Mouse (Mus musculus) ovary, adult 2 months (tissue): Measurements from ENCODE around the gene Nlgn2. TPM values are rescaled to one million over a fixed set of nuclear protein-coding genes. Genes with fewer than 3 reads are reported as not detected.

Source experiments
- polyA plus RNA-seq: library from polyadenylated mRNA; depleted of rRNA; stranded (reverse); fragments of >200 nt; gene quantifications from 2 replicates; pipeline ENCODE4 v1.2.3, GENCODE M21; 2012; rRNA removed

Nlgn2 gene
- polyA plus RNA-seq, result 79.8 and 101 TPM in 2 replicates

DNA sequence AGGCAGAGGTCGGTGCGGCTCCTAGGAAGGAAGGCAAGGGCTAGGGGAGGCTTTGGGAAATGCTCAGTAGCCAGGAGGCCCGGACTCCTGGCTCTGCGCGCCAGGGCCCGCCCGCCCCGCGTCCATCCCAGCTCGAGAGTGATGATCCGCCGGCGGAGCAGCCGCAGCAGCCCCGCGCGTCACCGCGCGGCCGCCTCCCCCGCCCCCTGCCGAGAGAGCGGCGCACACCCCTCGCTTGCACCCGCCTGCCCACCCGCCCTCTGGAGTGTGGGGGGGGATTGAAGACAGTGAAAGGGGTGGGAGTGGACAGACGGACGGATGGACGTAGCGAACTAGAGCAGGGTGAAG is at the start of gene Nlgn2:
Gene Nlgn2, minus strand, starts transcription at position 181 of the 348 bp plus-strand sequence.

GRCm38 (mm10) chr11:69880853-69881603 is 43.4 kb upstream of the Nlgn2 start, which contains the start of gene Kctd11:
Kctd11 (minus strand) TSS chr11:69881406.

DNA sequence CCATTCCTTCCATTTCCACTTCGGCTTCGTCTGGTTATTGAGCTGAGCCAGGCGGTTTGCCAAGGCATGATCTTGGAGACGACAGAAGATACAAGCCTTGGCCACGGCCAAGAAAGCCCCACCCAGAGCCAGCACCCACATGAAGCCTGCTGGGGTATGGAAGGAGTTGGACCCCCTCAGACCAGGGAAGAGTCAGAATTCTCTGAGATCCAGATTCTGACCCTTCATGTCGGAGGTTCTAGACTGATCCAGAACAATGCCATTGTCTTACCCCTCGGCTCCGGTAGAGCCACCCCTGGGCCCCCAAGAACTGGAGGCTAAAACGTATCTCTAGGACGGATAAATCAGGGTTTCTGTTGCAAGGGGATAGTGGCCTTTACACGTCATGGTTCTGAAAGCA is 40.3 kb upstream of the Nlgn2 start, which contains the start of gene Tmem95:
Gene Tmem95, minus strand, starts transcription at position 141 of the 400 bp plus-strand sequence.

DNA sequence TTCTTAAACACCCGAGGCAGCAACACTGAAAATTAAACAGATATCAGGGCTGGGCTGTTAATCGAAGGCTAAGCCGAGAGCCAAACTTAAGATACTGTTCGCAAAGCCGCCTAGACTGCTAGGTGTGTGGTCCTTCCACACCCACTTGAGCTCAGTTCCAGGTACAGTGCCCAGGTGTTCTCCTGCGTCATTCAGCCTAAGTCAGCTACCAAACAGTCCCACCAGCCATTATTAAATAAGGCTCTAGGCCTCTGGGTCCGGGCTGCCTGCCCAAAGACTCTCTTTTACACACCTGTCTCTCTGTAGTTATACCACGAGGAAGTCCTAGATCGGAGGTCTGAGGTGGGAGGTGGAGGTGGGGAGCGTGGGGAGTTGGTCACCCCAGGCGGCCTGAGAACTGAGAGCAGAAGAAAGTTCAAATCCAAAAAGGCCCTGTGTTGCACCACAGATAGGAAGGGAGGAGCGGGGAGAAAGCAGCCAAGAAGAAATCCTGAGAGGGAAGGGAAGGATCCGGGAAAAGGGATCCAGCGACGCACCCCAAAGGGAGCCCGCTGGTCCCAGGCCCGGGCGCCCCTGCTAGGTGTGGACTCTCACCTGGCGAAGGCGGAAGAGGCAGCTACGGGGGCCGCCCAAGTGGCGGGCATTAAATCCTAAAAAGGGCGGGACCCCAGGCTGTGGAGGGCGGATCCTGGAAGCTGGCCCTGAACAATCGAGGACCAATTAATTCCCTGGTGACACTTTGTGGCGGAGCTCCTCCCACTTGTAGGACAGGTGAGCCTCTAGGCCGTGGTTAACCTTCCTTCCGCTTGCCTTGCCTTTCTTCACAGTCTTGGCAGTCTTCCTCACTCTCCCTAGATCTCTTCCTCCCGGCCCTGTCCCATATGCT is 20.8 kb upstream of the Nlgn2 start, which contains the start of gene Tnk1:
Gene Tnk1, minus strand, starts transcription at position 618 of the 886 bp plus-strand sequence.

GRCm38 (mm10) chr11:69846198-69846680 is 8.7 kb upstream of the Nlgn2 start, which contains the start of gene Plscr3:
Plscr3 (plus strand) TSS chr11:69846376.

GRCm38 (mm10) chr11:69837952-69838713 is 549 bp upstream of the Nlgn2 start, which contains the start of gene Tmem256:
Tmem256 (plus strand) TSS chr11:69838514.

DNA sequence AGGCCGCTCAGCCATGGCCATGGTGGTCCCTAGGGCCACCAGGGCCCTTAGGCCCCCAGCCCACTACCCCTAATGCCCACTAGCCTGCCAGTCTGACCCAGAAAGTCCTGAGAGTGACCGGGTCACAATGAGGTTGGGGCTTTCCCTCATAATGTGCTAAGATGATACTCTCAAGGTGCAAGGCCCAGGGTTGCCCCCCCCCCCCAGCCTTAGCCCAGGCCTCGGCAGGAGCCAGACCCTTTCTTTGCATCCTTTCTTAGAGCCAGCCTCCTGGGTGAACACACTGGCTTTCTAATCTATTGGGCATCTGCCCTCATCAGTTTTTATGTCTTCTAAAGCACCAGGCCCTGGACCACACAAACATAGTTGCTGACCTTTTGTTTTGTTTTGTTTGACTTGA is 15.5 kb downstream of the Nlgn2 start, which contains the start of gene Spem1:
Gene Spem1, minus strand, starts transcription at position 101 of the 400 bp plus-strand sequence.

DNA sequence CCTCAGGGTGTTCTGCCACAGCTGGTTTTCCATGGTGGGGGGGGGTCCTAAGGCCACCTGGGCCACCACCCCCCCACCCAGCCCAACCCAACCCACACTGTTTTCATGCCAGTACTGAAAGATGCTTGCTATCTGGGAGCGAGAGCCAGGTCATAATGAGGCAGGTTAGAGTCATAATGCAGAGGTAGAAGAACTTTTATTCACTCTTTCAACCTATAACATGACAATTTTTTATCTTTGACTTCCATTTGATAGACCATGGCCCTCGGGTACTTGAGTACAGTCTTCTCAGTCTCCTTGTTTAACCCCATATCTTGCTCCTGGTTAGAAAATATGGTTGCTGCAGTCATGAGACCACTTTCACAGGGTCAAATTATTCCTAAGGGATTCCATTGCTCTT is 19.2 kb downstream of the Nlgn2 start, which contains the start of gene Spem2:
Gene Spem2, minus strand, starts transcription at position 101 of the 400 bp plus-strand sequence.

DNA sequence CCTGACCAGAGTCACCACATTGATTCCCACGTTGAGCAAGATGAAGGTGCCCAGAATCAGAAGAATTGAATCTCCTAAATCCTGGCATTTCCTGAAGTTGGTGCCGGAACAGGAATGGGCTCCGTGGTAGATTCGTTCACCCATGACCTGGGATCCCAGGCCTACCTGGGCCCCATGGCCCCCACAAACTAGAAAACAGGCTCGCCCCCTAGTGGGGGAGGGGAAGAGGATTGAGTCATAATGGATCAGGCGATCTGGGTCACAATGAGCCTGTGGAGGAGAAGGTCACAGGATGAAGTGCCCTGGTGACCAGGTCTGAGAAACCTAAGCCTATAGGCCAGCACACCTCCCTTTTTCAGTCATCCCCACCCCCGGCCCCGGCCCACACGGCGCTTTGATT is 22.4 kb downstream of the Nlgn2 start, which contains the start of gene Gm39566:
Gene Gm39566, minus strand, starts transcription at position 144 of the 400 bp plus-strand sequence.

GRCm38 (mm10) chr11:69804972-69805909 is 32.3 kb downstream of the Nlgn2 start, which contains the start of gene Tmem102:
Tmem102 (minus strand) TSS chr11:69805624.

GRCm38 (mm10) chr11:69801379-69801977 is 36.1 kb downstream of the Nlgn2 start, which contains the start of gene Fgf11:
Fgf11 (minus strand) TSS chr11:69801857.

DNA sequence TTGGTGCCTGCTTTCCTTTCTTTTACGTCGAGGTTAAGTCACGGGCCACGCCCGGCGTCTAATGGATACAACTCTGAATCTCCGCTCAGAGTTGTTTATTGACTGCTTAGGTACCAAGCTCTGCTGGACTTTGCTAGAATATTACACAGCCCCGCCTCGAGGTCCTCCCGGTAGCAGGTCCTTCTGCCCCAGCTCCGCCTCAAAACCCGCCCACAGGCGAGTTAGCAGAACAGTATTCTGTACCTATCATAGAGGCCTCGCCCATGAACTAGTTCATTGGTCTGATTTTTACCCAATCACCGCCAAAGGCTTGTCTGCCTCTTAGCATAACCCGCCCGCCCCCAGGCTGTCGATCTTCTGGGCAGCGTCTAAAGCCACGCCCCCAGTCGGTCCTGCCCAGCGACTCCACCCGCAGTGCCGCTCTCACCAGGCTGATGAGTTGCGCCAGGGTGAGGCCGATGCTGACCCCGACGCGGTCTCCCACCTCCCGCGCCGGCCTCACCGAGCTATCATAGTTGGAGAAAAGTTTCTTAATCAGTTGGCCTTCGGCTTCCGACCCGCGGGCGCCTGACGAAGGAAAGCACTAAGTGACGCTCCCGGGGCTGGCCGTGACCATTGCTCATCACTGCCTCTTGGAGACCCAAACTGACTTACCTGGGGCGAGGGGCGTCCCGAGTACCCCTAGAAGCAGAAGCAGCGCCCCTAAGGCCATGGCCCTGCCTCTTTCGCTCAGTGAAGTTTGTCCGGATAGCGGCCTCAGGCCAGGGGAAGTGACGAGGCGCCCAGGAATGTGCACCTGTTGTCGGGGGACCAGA is 42.2 kb downstream of the Nlgn2 start, which contains the start of gene Chrnb1:
Gene Chrnb1, minus strand, starts transcription at position 776 of the 815 bp plus-strand sequence.

Other genes starting within 250 kb of the Nlgn2 start
- 119 and 137 TPM in 2 replicates for gene Atp1b2, start 231.8 kb downstream of the Nlgn2 start, polyA plus RNA-seq
- gene Shbg, start 219.9 kb downstream of the Nlgn2 start, polyA plus RNA-seq, result 5.6 and 7.1 TPM in 2 replicates
- 4.8 and 5.1 TPM in 2 replicates for gene Sat2, start 215.8 kb downstream of the Nlgn2 start, polyA plus RNA-seq
- 68.6 and 73.0 TPM in 2 replicates for gene Fxr2, start 204.8 kb downstream of the Nlgn2 start, polyA plus RNA-seq
- gene Sox15, start 182.5 kb downstream of the Nlgn2 start, polyA plus RNA-seq, result 1.7 and 2.1 TPM in 2 replicates
- 95.9 and 115 TPM in 2 replicates for gene Mpdu1, start 175.1 kb downstream of the Nlgn2 start, polyA plus RNA-seq
- gene Cd68, start 171.6 kb downstream of the Nlgn2 start, polyA plus RNA-seq, result 38.2 and 52.8 TPM in 2 replicates
- 252 and 395 TPM in 2 replicates for gene Eif4a1, start 165.4 kb downstream of the Nlgn2 start, polyA plus RNA-seq
- 57.7 and 67.2 TPM in 2 replicates for gene Senp3, start 155.7 kb downstream of the Nlgn2 start, polyA plus RNA-seq
- gene Tnfsf13, start 152.0 kb downstream of the Nlgn2 start, polyA plus RNA-seq, result 5.2 and 8.0 TPM in 2 replicates
- 59.3 and 71.8 TPM in 2 replicates for gene Tnfsf12, start 141.9 kb downstream of the Nlgn2 start, polyA plus RNA-seq
- 12.8 and 20.4 TPM in 2 replicates for gene Tnfsfm13, start 141.7 kb downstream of the Nlgn2 start, polyA plus RNA-seq
- gene Polr2a, start 79.1 kb downstream of the Nlgn2 start, polyA plus RNA-seq, result 17.8 and 29.7 TPM in 2 replicates
- 1.3 and 1.5 TPM in 2 replicates for gene Slc35g3, start 75.8 kb downstream of the Nlgn2 start, polyA plus RNA-seq
- 48.6 and 69.0 TPM in 2 replicates for gene Zbtb4, start 71.9 kb downstream of the Nlgn2 start, polyA plus RNA-seq
- 9.5 and 12.9 TPM in 2 replicates for gene Chrnb1, start 41.8 kb downstream of the Nlgn2 start, polyA plus RNA-seq
- 7.8 and 8.5 TPM in 2 replicates for gene Fgf11, start 35.9 kb downstream of the Nlgn2 start, polyA plus RNA-seq
- gene Tmem102, start 32.2 kb downstream of the Nlgn2 start, polyA plus RNA-seq, result 7.3 and 9.6 TPM in 2 replicates
- not detected in 2 replicates for gene Gm39566, start 22.5 kb downstream of the Nlgn2 start, polyA plus RNA-seq
- gene Spem2, start 19.3 kb downstream of the Nlgn2 start, polyA plus RNA-seq, result not detected in 2 replicates
- 0.26 and 0.50 TPM in 2 replicates for gene Spem1, start 15.6 kb downstream of the Nlgn2 start, polyA plus RNA-seq
- gene Tmem256, start 730 bp upstream of the Nlgn2 start, polyA plus RNA-seq, result 120 and 177 TPM in 2 replicates
- gene Plscr3, start 8.6 kb upstream of the Nlgn2 start, polyA plus RNA-seq, result 145 and 168 TPM in 2 replicates
- 5.2 and 6.0 TPM in 2 replicates for gene Tnk1, start 20.9 kb upstream of the Nlgn2 start, polyA plus RNA-seq
- not detected in 2 replicates for gene Tmem95, start 40.2 kb upstream of the Nlgn2 start, polyA plus RNA-seq
- 9.6 and 10.4 TPM in 2 replicates for gene Kctd11, start 43.6 kb upstream of the Nlgn2 start, polyA plus RNA-seq
- 1.4 and 1.8 TPM in 2 replicates for gene Acap1, start 57.8 kb upstream of the Nlgn2 start, polyA plus RNA-seq
- 1.5 TPM in 2 replicates for gene 2810408A11Rik, start 63.2 kb upstream of the Nlgn2 start, polyA plus RNA-seq
- 67.0 and 76.7 TPM in 2 replicates for gene Neurl4, start 63.3 kb upstream of the Nlgn2 start, polyA plus RNA-seq
- 83.1 and 141 TPM in 2 replicates for gene Gps2, start 76.1 kb upstream of the Nlgn2 start, polyA plus RNA-seq
- 359 and 447 TPM in 2 replicates for gene Eif5a, start 84.2 kb upstream of the Nlgn2 start, polyA plus RNA-seq
- gene Ybx2, start 98.0 kb upstream of the Nlgn2 start, polyA plus RNA-seq, result 21.2 and 30.0 TPM in 2 replicates
- 51.0 and 53.2 TPM in 2 replicates for gene Slc2a4, start 110.4 kb upstream of the Nlgn2 start, polyA plus RNA-seq
- 32.6 and 38.7 TPM in 2 replicates for gene Cldn7, start 127.0 kb upstream of the Nlgn2 start, polyA plus RNA-seq
- gene Ctdnep1, start 143.4 kb upstream of the Nlgn2 start, polyA plus RNA-seq, result 99.3 and 120 TPM in 2 replicates
- gene Elp5, start 144.7 kb upstream of the Nlgn2 start, polyA plus RNA-seq, result 60.0 and 74.1 TPM in 2 replicates
- 406 and 430 TPM in 2 replicates for gene Gabarap, start 153.4 kb upstream of the Nlgn2 start, polyA plus RNA-seq
- 18.6 and 19.8 TPM in 2 replicates for gene Phf23, start 158.0 kb upstream of the Nlgn2 start, polyA plus RNA-seq
- 30.5 and 32.6 TPM in 2 replicates for gene Dvl2, start 162.8 kb upstream of the Nlgn2 start, polyA plus RNA-seq
- 70.9 and 79.8 TPM in 2 replicates for gene Acadvl, start 177.6 kb upstream of the Nlgn2 start, polyA plus RNA-seq
- 35.0 and 35.2 TPM in 2 replicates for gene Dlg4, start 179.2 kb upstream of the Nlgn2 start, polyA plus RNA-seq
- 4.9 and 5.0 TPM in 2 replicates for gene Asgr1, start 216.3 kb upstream of the Nlgn2 start, polyA plus RNA-seq